17 mouse cellular contexts compared by ENCODE assay signal in the genomic region with DNA sequence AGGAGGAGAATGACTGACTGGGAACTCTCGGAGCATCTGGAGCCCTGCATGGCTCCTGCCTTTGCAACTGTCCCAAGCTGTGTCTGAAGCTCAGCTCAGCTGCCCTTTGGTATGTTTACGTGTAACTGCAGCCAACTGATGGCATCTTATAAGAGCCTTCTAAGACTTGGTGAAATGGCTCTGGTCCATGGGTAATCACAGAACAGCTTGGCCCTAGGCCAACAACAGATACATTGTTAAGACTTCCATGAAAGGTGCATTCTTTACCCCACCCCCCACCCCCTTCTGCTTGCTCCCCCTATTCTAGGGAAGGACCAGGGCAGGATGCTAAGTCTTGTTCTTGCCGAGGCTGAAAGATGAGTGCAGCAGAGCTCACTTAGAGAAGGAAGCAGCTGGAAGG.
DNase-seq lines count a peak whose midpoint lies in the region; ATAC-seq and TF ChIP-seq lines count a peak whose summit lies in the region.
"Had no signal": no experiment of that assay in that cellular context is flagged by ENCODE, and none has a peak within 500 bp of the region (broad histone marks: within the 10 kb centered on the region; RNA-seq: fewer than 3 reads in every experiment).

No protein-coding gene starts in this region.

- no peaks in the 10 kb centered on the region for H3K27me3 ChIP-seq in heart, embryonic 14.5 days (ENCODE audit: control insufficient read depth, insufficient read depth, low read length)
- 0 out of 2 replicates have a peak, but pooled peaks cover 2% of the 10 kb centered on the region for H3K27me3 ChIP-seq in lung, embryonic 15.5 days
- H3K27me3 ChIP-seq in lung, postnatal 0 days (replicated peaks; ENCODE audit: insufficient read depth, low read length), result no peaks in the 10 kb centered on the region
- 0 out of 2 replicates have a peak, but pooled peaks cover 5% of the 10 kb centered on the region for H3K27me3 ChIP-seq in liver, embryonic 15.5 days
- H3K27me3 ChIP-seq: hindbrain, embryonic 12.5 days; midbrain, embryonic 13.5 days had no signal

- WGBS in heart, embryonic 14.5 days, result 35% methylated on average over 3 of the region's 3 CpGs
- WGBS in lung, embryonic 15.5 days, result 25% methylated on average over 3 of the region's 3 CpGs
- WGBS in lung, postnatal 0 days, result 36% methylated on average over 3 of the region's 3 CpGs
- WGBS in liver, embryonic 15.5 days (ENCODE audit: insufficient replicate concordance), result 32% methylated on average over 3 of the region's 3 CpGs

- no peaks in the 10 kb centered on the region for H3K9me3 ChIP-seq in heart, embryonic 14.5 days (ENCODE audit: control insufficient read depth, low read length)
- no peaks in the 10 kb centered on the region for H3K9me3 ChIP-seq in lung, embryonic 15.5 days
- no peaks in the 10 kb centered on the region for H3K9me3 ChIP-seq in lung, postnatal 0 days (ENCODE audit: low read length)
- H3K9me3 ChIP-seq in liver, embryonic 15.5 days (replicated peaks), result no peaks in the 10 kb centered on the region
- H3K9me3 ChIP-seq: hindbrain, embryonic 12.5 days; midbrain, embryonic 13.5 days had no signal

- H3K27ac ChIP-seq in heart, embryonic 14.5 days (replicated peaks in 1 of 2; ENCODE audit: control insufficient read depth in 1 of 2, insufficient read depth in 1 of 2, low read depth in 2 of 2, low read length in 2 of 2), result peak overlapping the region; percentile 66 to 73; a peak in 3 of 4 replicates
- peak overlapping the region; percentile 38 for H3K27ac ChIP-seq in lung, embryonic 15.5 days
- no peak overlapping the region for H3K27ac ChIP-seq in lung, postnatal 0 days (ENCODE audit: low read length)
- H3K27ac ChIP-seq in liver, embryonic 15.5 days (replicated peaks), result no peak overlapping the region
- H3K27ac ChIP-seq: hindbrain, embryonic 12.5 days; kidney, postnatal 0 days; midbrain, embryonic 13.5 days had no signal

- H3K4me3 ChIP-seq in heart, embryonic 14.5 days (ENCODE audit: control insufficient read depth in 1 of 2, insufficient read depth in 1 of 2, low read depth in 1 of 2, low read length in 2 of 2), result no peak overlapping the region
- H3K4me3 ChIP-seq in lung, embryonic 15.5 days, result no peak overlapping the region
- H3K4me3 ChIP-seq in lung, postnatal 0 days (ENCODE audit: low read depth, low read length), result no peak overlapping the region
- no peak overlapping the region for H3K4me3 ChIP-seq in liver, embryonic 15.5 days (replicated peaks)
- H3K4me3 ChIP-seq: hindbrain, embryonic 12.5 days; left cerebral cortex, adult 2 months; midbrain, embryonic 13.5 days had no signal

- H3K4me2 ChIP-seq in heart, embryonic 14.5 days (ENCODE audit: low read length), result peak overlapping the region; percentile 43; the same call in 1 of the 2 replicates
- H3K4me2 ChIP-seq in lung, embryonic 15.5 days, result no peak overlapping the region
- H3K4me2 ChIP-seq in lung, postnatal 0 days (replicated peaks; ENCODE audit: low read depth, low read length), result no peak overlapping the region
- H3K4me2 ChIP-seq in liver, embryonic 15.5 days, result peak overlapping the region; percentile 31; the same call in 1 of the 2 replicates
- H3K4me2 ChIP-seq: hindbrain, embryonic 12.5 days; midbrain, embryonic 13.5 days had no signal

- no peak for DNase-seq in heart, postnatal 4 days
- DNase-seq in lung, postnatal 0 days (ENCODE audit: low spot score), result no peak
- DNase-seq in brain, embryonic 14.5 days (ENCODE audit: low read depth), result peak; percentile 17
- no peak for DNase-seq in cerebellum, adult 18-20 months
- DNase-seq in urinary bladder, postnatal 36 days (ENCODE audit: low spot score in 2 of 2), result no peak
- DNase-seq: adrenal gland, postnatal 10 days; cerebellum, adult 9-11 months; gastrocnemius, postnatal 10 days; right cerebral cortex, postnatal 14 days had no signal

- peaks cover 17 to 23% of the 10 kb centered on the region in 2 experiments for H3K4me1 ChIP-seq in heart, embryonic 14.5 days (ENCODE audit: control insufficient read depth in 2 of 2, insufficient read depth in 2 of 2, low read length in 2 of 2)
- H3K4me1 ChIP-seq in lung, embryonic 15.5 days, result peaks cover 15% of the 10 kb centered on the region
- H3K4me1 ChIP-seq in lung, postnatal 0 days (ENCODE audit: insufficient read depth, low read depth, low read length), result peaks cover 3% of the 10 kb centered on the region; the same call in 1 of the 2 replicates
- peaks cover 18% of the 10 kb centered on the region for H3K4me1 ChIP-seq in liver, embryonic 15.5 days (replicated peaks)

- no peak for TF ChIP-seq EP300 in lung, postnatal 0 days (IDR thresholded peaks at IDR 0.05)

- TF ChIP-seq CTCF in lung, postnatal 0 days (IDR thresholded peaks at IDR 0.05), result no peak
- no peak for TF ChIP-seq CTCF in brain, embryonic 14.5 days (IDR thresholded peaks at IDR 0.05; ENCODE audit: borderline replicate concordance, extremely low read depth, insufficient read depth, insufficient read length)

- H3K9ac ChIP-seq in heart, embryonic 14.5 days (ENCODE audit: low read length), result no peak overlapping the region
- no peak overlapping the region for H3K9ac ChIP-seq in lung, embryonic 15.5 days
- no peak overlapping the region for H3K9ac ChIP-seq in lung, postnatal 0 days (replicated peaks; ENCODE audit: low read depth)
- H3K9ac ChIP-seq in liver, embryonic 15.5 days, result no peak overlapping the region
- H3K9ac ChIP-seq: hindbrain, embryonic 12.5 days; midbrain, embryonic 13.5 days had no signal

- no peak for ATAC-seq in heart, embryonic 14.5 days (ENCODE audit: insufficient number of reproducible peaks, insufficient read depth, low FRiP score, low read depth)
- no peak for ATAC-seq in lung, embryonic 15.5 days (ENCODE audit: borderline replicate concordance, extremely low read depth, low FRiP score, low TSS enrichment)
- ATAC-seq in lung, postnatal 0 days, result no peak
- no peak for ATAC-seq in liver, embryonic 15.5 days (ENCODE audit: insufficient read depth)
- ATAC-seq: intestine, postnatal 0 days; midbrain, embryonic 13.5 days had no signal

- no peaks in the 10 kb centered on the region for H3K36me3 ChIP-seq in heart, embryonic 14.5 days (ENCODE audit: control insufficient read depth, insufficient read depth, low read length)
- no peaks in the 10 kb centered on the region for H3K36me3 ChIP-seq in lung, embryonic 15.5 days
- no peaks in the 10 kb centered on the region for H3K36me3 ChIP-seq in lung, postnatal 0 days (ENCODE audit: insufficient read depth, low read length)
- no peaks in the 10 kb centered on the region for H3K36me3 ChIP-seq in liver, embryonic 15.5 days (replicated peaks)
- H3K36me3 ChIP-seq: hindbrain, embryonic 12.5 days; midbrain, embryonic 13.5 days had no signal

- TF ChIP-seq POLR2A in brain, embryonic 14.5 days (IDR thresholded peaks at IDR 0.05; ENCODE audit: borderline replicate concordance, extremely low read depth, insufficient read depth, insufficient read length, poor library complexity, severe bottlenecking), result no peak

Comparison
In these comparisons a context has a peak if more than half of its experiments do, and no peak if none do; other contexts are left out.
1. H3K27ac ChIP-seq: peak in heart, embryonic 14.5 days (2 of 2) and lung, embryonic 15.5 days (single experiment); none in lung, postnatal 0 days (single experiment) and liver, embryonic 15.5 days (single experiment).
2. H3K4me2 ChIP-seq: peak in heart, embryonic 14.5 days (single experiment) and liver, embryonic 15.5 days (single experiment); none in lung, embryonic 15.5 days (single experiment) and lung, postnatal 0 days (single experiment).